Mouse (Mus musculus): ENCODE data around the gene Mageb16.

The Mageb16 gene

DNA sequence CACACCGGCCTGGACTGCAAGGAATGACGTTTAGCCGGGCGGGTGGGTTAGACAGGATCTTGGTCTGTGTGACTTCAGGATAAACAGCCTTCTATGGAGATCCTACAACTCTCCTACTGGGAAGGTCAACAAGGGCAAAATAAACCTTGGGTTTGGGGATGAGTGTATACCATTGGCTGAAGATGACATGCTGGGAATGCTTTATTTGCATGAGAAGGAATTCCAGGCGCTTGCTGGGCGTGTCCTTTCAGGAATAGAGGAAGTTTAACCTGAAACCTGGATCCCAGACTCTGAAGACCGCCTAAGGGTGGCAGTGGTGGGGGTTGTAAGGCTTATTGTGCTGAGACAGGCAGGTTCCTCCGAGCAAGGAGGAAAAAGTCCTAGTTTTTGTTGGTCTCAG lies at the start of gene Mageb16:
Gene Mageb16, minus strand, starts transcription at position 25 of the 400 bp plus-strand sequence.
- no peak for DNase-seq (ENCODE audit: low spot score in 2 of 2)

GRCm38 (mm10) chrX:79651091-79651490 lies 20.1 kb downstream of the Mageb16 start:
- no peak for DNase-seq (ENCODE audit: low spot score in 2 of 2)

DNA sequence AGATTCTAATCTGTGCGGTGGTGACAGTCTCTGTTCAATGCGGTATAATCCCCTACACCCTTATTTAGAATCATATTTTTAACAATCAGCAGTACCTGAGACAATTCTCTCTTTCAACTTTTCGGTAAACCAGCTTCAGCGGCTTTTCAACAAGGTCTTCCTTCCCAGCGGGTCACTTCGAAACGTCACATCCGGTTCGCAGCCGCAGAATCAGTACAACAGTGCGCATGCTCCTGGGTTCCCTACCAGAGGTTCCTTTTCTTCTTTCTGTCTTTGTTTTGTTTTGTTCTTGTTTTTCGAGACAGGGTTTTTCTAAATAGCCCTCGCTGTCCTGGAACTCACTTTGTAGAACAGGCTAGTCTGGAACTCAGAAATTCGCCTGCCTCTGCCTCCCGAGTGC lies 35.8 kb downstream of the Mageb16 start:
- DNase-seq (ENCODE audit: low spot score in 2 of 2), result no peak

DNA sequence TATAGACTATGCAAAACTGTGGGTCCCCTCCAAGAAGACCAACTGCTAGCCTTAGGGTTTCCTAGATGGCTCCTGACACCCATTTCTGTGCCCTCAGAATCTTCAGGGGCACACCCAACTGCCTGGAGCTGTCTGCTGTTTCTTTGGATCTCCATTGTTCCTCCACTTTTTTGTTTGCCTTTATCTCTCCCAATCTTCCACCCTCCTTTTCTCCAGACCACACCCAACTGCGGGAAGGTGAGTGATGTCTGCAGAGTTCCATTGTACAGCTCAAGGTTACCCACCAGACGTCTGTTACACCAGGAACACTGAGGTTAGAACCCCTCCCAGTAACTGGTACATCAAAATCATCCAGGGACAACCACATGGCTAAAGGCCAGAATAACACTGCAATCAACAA lies 64.8 kb downstream of the Mageb16 start:
- DNase-seq (ENCODE audit: low spot score in 2 of 2), result no peak
